Mouse (Mus musculus): Measurements from ENCODE around the gene Fmn2. TPM values are rescaled to one million over a fixed set of nuclear protein-coding genes. Genes with fewer than 3 reads are reported as not detected.

Gene Fmn2
- polyA plus RNA-seq, 1 experiment, result 5.5 TPM

DNA sequence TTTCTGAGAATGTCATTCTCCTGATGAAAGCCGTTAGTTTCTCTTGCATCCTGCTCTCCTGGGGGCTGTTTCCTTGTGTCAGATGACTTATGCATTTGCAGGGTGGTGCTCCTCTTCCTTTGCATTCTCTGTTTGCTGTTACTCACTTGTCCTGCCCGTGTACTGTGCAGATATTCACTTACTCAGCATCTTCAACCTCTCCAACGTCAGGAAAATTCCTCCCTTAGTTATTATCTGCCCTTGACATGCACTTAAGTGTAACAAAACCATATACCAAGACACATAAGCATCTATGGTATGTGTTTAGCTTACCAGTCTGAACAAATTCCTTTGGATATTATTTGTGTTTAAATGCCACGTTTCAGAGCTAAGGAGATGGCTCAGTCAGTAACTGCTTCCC is 175.6 kb downstream of the Fmn2 start:
- no peak overlapping the region for H3K27ac ChIP-seq (ENCODE audit: control insufficient read depth, insufficient read depth, low read depth, low read length)
- no peak for TF ChIP-seq POLR2A (IDR thresholded peaks at IDR 0.05; ENCODE audit: control insufficient read depth, low read depth, low read length)
- TF ChIP-seq CTCF (IDR thresholded peaks at IDR 0.05; ENCODE audit: control insufficient read depth, insufficient read depth, insufficient replicate concordance, low read depth, low read length), result no peak
- H3K4me3 ChIP-seq (ENCODE audit: control insufficient read depth, low read depth, low read length), result no peak overlapping the region
- H3K4me1 ChIP-seq (ENCODE audit: control insufficient read depth, insufficient read depth, low read length), result no peaks in the 10 kb centered on the region
- H3K36me3 ChIP-seq (ENCODE audit: control insufficient read depth, insufficient read depth, low read length), result no peaks in the 10 kb centered on the region
- H3K27me3 ChIP-seq (ENCODE audit: control insufficient read depth, insufficient read depth, low read length), result no peaks in the 10 kb centered on the region

GRCm38 (mm10) chr1:174689301-174689700 is 187.7 kb downstream of the Fmn2 start:
- Histone ChIP-seq H3K4me1 (ENCODE audit: control insufficient read depth, insufficient read depth, low read length) (no peaks in the 10 kb centered on the region), H3K4me3 (ENCODE audit: control insufficient read depth, low read depth, low read length) (no peak overlapping the region), H3K27ac (ENCODE audit: control insufficient read depth, insufficient read depth, low read depth, low read length) (no peak overlapping the region), H3K36me3 (ENCODE audit: control insufficient read depth, insufficient read depth, low read length) (no peaks in the 10 kb centered on the region), H3K27me3 (ENCODE audit: control insufficient read depth, insufficient read depth, low read length) (no peaks in the 10 kb centered on the region)
- TF ChIP-seq POLR2A (IDR thresholded peaks at IDR 0.05; ENCODE audit: control insufficient read depth, low read depth, low read length), result no peak
- TF ChIP-seq CTCF (IDR thresholded peaks at IDR 0.05; ENCODE audit: control insufficient read depth, insufficient read depth, insufficient replicate concordance, low read depth, low read length), result no peak

DNA sequence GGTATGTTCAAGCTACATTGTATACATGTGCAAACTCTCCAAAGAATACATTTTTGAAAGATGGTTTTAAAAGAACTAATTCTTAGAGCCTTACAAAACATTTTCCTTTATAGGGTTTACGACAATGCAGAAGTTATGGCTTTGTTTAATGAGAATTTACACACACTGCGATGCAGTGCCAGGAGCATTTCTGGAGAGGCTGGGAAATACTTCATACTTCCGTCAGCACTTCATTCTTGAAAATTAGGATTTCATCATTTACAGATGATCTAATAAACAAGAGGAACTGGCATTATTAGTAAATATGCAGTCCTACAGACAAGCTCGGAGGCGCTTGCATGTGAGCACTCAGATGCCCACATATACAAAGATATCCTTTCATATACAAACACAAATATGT is 199.2 kb downstream of the Fmn2 start:
- Histone ChIP-seq H3K36me3 (ENCODE audit: control insufficient read depth, insufficient read depth, low read length) (no peaks in the 10 kb centered on the region), H3K27me3 (ENCODE audit: control insufficient read depth, insufficient read depth, low read length) (no peaks in the 10 kb centered on the region), H3K27ac (ENCODE audit: control insufficient read depth, insufficient read depth, low read depth, low read length) (no peak overlapping the region), H3K4me3 (ENCODE audit: control insufficient read depth, low read depth, low read length) (no peak overlapping the region), H3K4me1 (ENCODE audit: control insufficient read depth, insufficient read depth, low read length) (no peaks in the 10 kb centered on the region)
- TF ChIP-seq CTCF (IDR thresholded peaks at IDR 0.05; ENCODE audit: control insufficient read depth, insufficient read depth, insufficient replicate concordance, low read depth, low read length) (no peak), POLR2A (IDR thresholded peaks at IDR 0.05; ENCODE audit: control insufficient read depth, low read depth, low read length) (no peak)

DNA sequence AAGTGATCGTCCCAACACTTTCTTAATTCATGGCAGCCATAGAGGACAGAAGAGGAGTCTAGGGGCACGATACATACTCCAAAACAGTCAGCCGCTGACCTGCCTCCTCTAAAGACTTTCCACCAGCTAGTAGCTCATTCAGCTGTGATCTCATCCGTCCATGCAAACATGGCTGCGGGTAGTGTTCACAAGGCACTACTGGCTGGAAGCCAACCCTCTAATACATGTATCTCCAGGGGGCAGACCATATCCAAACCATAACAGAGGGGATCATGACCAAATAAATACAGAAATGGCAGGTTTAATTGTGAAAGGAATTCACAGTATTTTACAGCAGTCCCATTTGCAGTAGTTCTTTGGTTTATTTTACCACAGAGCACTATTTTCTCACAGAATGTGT is 200.2 kb downstream of the Fmn2 start:
- Histone ChIP-seq H3K4me1 (ENCODE audit: control insufficient read depth, insufficient read depth, low read length) (no peaks in the 10 kb centered on the region), H3K4me3 (ENCODE audit: control insufficient read depth, low read depth, low read length) (no peak overlapping the region), H3K36me3 (ENCODE audit: control insufficient read depth, insufficient read depth, low read length) (no peaks in the 10 kb centered on the region), H3K27me3 (ENCODE audit: control insufficient read depth, insufficient read depth, low read length) (no peaks in the 10 kb centered on the region), H3K27ac (ENCODE audit: control insufficient read depth, insufficient read depth, low read depth, low read length) (no peak overlapping the region)
- no peak for TF ChIP-seq POLR2A (IDR thresholded peaks at IDR 0.05; ENCODE audit: control insufficient read depth, low read depth, low read length)
- TF ChIP-seq CTCF (IDR thresholded peaks at IDR 0.05; ENCODE audit: control insufficient read depth, insufficient read depth, insufficient replicate concordance, low read depth, low read length), result no peak

GRCm38 (mm10) chr1:174703909-174704308 is 202.3 kb downstream of the Fmn2 start:
- TF ChIP-seq POLR2A (IDR thresholded peaks at IDR 0.05; ENCODE audit: control insufficient read depth, low read depth, low read length) (no peak), CTCF (IDR thresholded peaks at IDR 0.05; ENCODE audit: control insufficient read depth, insufficient read depth, insufficient replicate concordance, low read depth, low read length) (no peak)
- no peaks in the 10 kb centered on the region for H3K36me3 ChIP-seq (ENCODE audit: control insufficient read depth, insufficient read depth, low read length)
- no peaks in the 10 kb centered on the region for H3K4me1 ChIP-seq (ENCODE audit: control insufficient read depth, insufficient read depth, low read length)
- no peak overlapping the region for H3K4me3 ChIP-seq (ENCODE audit: control insufficient read depth, low read depth, low read length)
- H3K27ac ChIP-seq (ENCODE audit: control insufficient read depth, insufficient read depth, low read depth, low read length), result no peak overlapping the region
- no peaks in the 10 kb centered on the region for H3K27me3 ChIP-seq (ENCODE audit: control insufficient read depth, insufficient read depth, low read length)

GRCm38 (mm10) chr1:174719729-174720458 is 218.3 kb downstream of the Fmn2 start:
- H3K4me3 ChIP-seq (ENCODE audit: control insufficient read depth, low read depth, low read length), result no peak overlapping the region
- TF ChIP-seq CTCF (IDR thresholded peaks at IDR 0.05; ENCODE audit: control insufficient read depth, insufficient read depth, insufficient replicate concordance, low read depth, low read length) (no peak), POLR2A (IDR thresholded peaks at IDR 0.05; ENCODE audit: control insufficient read depth, low read depth, low read length) (no peak)
- no peak overlapping the region for H3K27ac ChIP-seq (ENCODE audit: control insufficient read depth, insufficient read depth, low read depth, low read length)
- H3K4me1 ChIP-seq (ENCODE audit: control insufficient read depth, insufficient read depth, low read length), result no peaks in the 10 kb centered on the region
- H3K27me3 ChIP-seq (ENCODE audit: control insufficient read depth, insufficient read depth, low read length), result no peaks in the 10 kb centered on the region
- H3K36me3 ChIP-seq (ENCODE audit: control insufficient read depth, insufficient read depth, low read length), result no peaks in the 10 kb centered on the region

DNA sequence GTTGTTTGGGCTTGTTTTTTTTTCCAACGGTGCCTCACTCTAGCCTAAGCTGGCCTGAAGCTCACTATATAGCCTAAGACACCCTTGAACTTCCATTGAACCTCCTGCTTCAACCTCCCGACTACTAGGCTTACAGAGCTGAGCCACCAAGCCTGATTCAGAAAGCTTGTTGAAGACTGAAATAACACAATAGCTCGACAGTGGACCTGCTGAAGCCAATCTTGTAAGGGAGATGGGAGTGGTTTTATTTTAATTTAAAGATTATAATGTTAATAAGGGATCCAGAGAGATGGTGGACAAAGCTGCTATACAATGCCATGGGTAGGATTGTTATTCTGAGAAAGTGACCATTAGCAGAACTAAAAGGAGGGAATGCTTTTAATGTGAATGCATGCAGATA is 227.1 kb downstream of the Fmn2 start:
- Histone ChIP-seq H3K27me3 (ENCODE audit: control insufficient read depth, insufficient read depth, low read length) (no peaks in the 10 kb centered on the region), H3K4me1 (ENCODE audit: control insufficient read depth, insufficient read depth, low read length) (no peaks in the 10 kb centered on the region), H3K27ac (ENCODE audit: control insufficient read depth, insufficient read depth, low read depth, low read length) (no peak overlapping the region), H3K36me3 (ENCODE audit: control insufficient read depth, insufficient read depth, low read length) (no peaks in the 10 kb centered on the region), H3K4me3 (ENCODE audit: control insufficient read depth, low read depth, low read length) (no peak overlapping the region)
- TF ChIP-seq CTCF (IDR thresholded peaks at IDR 0.05; ENCODE audit: control insufficient read depth, insufficient read depth, insufficient replicate concordance, low read depth, low read length) (no peak), POLR2A (IDR thresholded peaks at IDR 0.05; ENCODE audit: control insufficient read depth, low read depth, low read length) (no peak)

Data from testis, adult 2 months (tissue).